Mouse (Mus musculus) layer of hippocampus, adult 2 months (tissue): ENCODE results near the gene Slc35b4. TPM values are rescaled to one million over a fixed set of nuclear protein-coding genes. Genes with fewer than 3 reads are reported as not detected.
A peak's percentile ranks its signal among the peaks of the same experiment; 100 is the strongest.

Experiments used
- DNase-seq, 2 experiments: peaks; one replicate each; pipeline ENCODE4 v3.0.0; 2022; ENCODE audit warnings: low spot score in 2 of 2
- H3K27ac ChIP-seq: fragments of 200-600 bp; 2 replicates; pipeline ENCODE4 v1.8.1; 2022
- H3K4me3 ChIP-seq: fragments of 200-600 bp; 2 replicates; pipeline ENCODE4 v1.8.1; 2022; ENCODE audit warnings: mild to moderate bottlenecking
- CTCF ChIP-seq: fragments of 200-600 bp; conservative IDR thresholded peaks from 2 replicates; pipeline ENCODE4 v1.8.1; 2022; ENCODE audit warnings: antibody characterized with exemption, mild to moderate bottlenecking, moderate library complexity
- total RNA-seq, 2 experiments: library from RNA; stranded (reverse); gene quantifications; 2 replicates each; pipeline ENCODE4 v1.2.3; 2021

Slc35b4 gene
- total RNA-seq, 2 experiments from 2014 or later = 56.9 to 60.9 TPM

- H3K4me3 ChIP-seq = no peak overlapping the region
- no peak for TF ChIP-seq CTCF
- no peak for DNase-seq
- H3K27ac ChIP-seq = no peak overlapping the region
These were observed 10.5 kb upstream of the Slc35b4 start for GRCm38 (mm10) chr6:34187273-34187863.

- no peak for TF ChIP-seq CTCF
- no peak for DNase-seq
- H3K27ac ChIP-seq = no peak overlapping the region
- H3K4me3 ChIP-seq = no peak overlapping the region
These were observed 6.4 kb upstream of the Slc35b4 start for GRCm38 (mm10) chr6:34183326-34183725.

- Histone ChIP-seq H3K4me3 (no peak overlapping the region), H3K27ac (no peak overlapping the region)
- no peak for DNase-seq
- no peak for TF ChIP-seq CTCF
These were observed 5.0 kb upstream of the Slc35b4 start for GRCm38 (mm10) chr6:34181961-34182360.

GRCm38 (mm10) chr6:34179911-34180310 is 3.0 kb upstream of the Slc35b4 start:
- TF ChIP-seq CTCF = no peak
- no peak for DNase-seq
- no peak overlapping the region for H3K4me3 ChIP-seq
- H3K27ac ChIP-seq = no peak overlapping the region

GRCm38 (mm10) chr6:34179007-34179406 is 2.1 kb upstream of the Slc35b4 start:
- H3K27ac ChIP-seq = no peak overlapping the region
- H3K4me3 ChIP-seq = no peak overlapping the region
- DNase-seq = no peak
- TF ChIP-seq CTCF = no peak

- peak overlapping the region; percentile 95 for H3K27ac ChIP-seq
- TF ChIP-seq CTCF = no peak
- peak in 1 of 2 experiments; percentile 19 for DNase-seq
- H3K4me3 ChIP-seq = peak overlapping the region; percentile 96
These were observed 624 bp downstream of the Slc35b4 start for GRCm38 (mm10) chr6:34176111-34176863.

GRCm38 (mm10) chr6:34174715-34175114 is 2.2 kb downstream of the Slc35b4 start:
- no peak for DNase-seq
- Histone ChIP-seq H3K4me3 (no peak overlapping the region), H3K27ac (no peak overlapping the region)
- no peak for TF ChIP-seq CTCF

GRCm38 (mm10) chr6:34173251-34173650 is 3.7 kb downstream of the Slc35b4 start:
- TF ChIP-seq CTCF = no peak
- H3K27ac ChIP-seq = no peak overlapping the region
- H3K4me3 ChIP-seq = no peak overlapping the region
- DNase-seq = no peak

- H3K27ac ChIP-seq = no peak overlapping the region
- no peak overlapping the region for H3K4me3 ChIP-seq
- no peak for DNase-seq
- TF ChIP-seq CTCF = no peak
These were observed 5.0 kb downstream of the Slc35b4 start for GRCm38 (mm10) chr6:34171748-34172457.

- Histone ChIP-seq H3K4me3 (no peak overlapping the region), H3K27ac (no peak overlapping the region)
- DNase-seq = no peak
- TF ChIP-seq CTCF = no peak
These were observed 5.9 kb downstream of the Slc35b4 start for GRCm38 (mm10) chr6:34170844-34171494.

- no peak overlapping the region for H3K4me3 ChIP-seq
- H3K27ac ChIP-seq = no peak overlapping the region
- DNase-seq = no peak
- no peak for TF ChIP-seq CTCF
These were observed 8.1 kb downstream of the Slc35b4 start for GRCm38 (mm10) chr6:34168834-34169233.

- Histone ChIP-seq H3K4me3 (no peak overlapping the region), H3K27ac (no peak overlapping the region)
- no peak for DNase-seq
- TF ChIP-seq CTCF = no peak
These were observed 13.9 kb downstream of the Slc35b4 start for GRCm38 (mm10) chr6:34163014-34163413.

- no peak for DNase-seq
- Histone ChIP-seq H3K27ac (no peak overlapping the region), H3K4me3 (no peak overlapping the region)
- TF ChIP-seq CTCF = no peak
These were observed 14.3 kb downstream of the Slc35b4 start for GRCm38 (mm10) chr6:34162607-34163006.
